Mouse (Mus musculus) large intestine, adult 2 months (tissue): ENCODE measurements at regions not wholly inside any gene's neighbourhood (a gene's known extent, or its start where the extent isn't known, plus 50 kb on each side); places are given as distances from the start of the nearest gene placed in this dataset.

Experiments
- DNase-seq: peaks from one replicate; pipeline ENCODE4 v3.0.0-alpha.2; 2012; ENCODE audit warnings: low read depth, low spot score
- WGBS: fragments of 180-500 bp; shearing (Covaris S2); methylation state at CpG from one replicate; pipeline ENCODE4 v1.1.7; 2018; 5-methylcytosine and 5-hydroxymethylcytosine counted together

GRCm38 (mm10) chr13:119117906-119118305 lies 310.5 kb upstream of the Paip1 start:
- no peak for DNase-seq
- 73% methylated on average over 3 of the region's 3 CpGs for WGBS

DNA sequence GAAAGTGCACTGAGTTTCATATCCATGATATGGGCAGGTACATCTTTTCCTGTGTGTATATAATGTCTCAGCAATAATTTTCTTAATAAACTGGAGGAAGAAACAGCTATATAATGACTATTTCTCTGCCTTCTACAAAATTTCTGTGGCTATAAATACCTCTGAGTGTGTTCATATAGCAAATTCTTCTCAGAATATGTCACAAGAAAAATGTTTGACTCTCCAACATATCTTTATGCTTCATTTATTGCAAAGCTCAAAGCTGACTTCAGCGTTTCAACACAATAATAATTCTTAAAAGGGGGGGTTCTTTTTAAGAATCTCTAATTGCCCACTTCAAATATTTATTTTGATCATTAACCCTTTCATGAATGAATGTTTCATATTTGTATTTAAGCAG lies 310.0 kb upstream of the Paip1 start:
- 65% methylated on average over 1 of the region's 1 CpGs for WGBS
- DNase-seq: no peak

- 65% methylated on average over 2 of the region's 2 CpGs for WGBS
- no peak for DNase-seq
Measured at GRCm38 (mm10) chr13:119140436-119140835, 288.0 kb upstream of the Paip1 start.

DNA sequence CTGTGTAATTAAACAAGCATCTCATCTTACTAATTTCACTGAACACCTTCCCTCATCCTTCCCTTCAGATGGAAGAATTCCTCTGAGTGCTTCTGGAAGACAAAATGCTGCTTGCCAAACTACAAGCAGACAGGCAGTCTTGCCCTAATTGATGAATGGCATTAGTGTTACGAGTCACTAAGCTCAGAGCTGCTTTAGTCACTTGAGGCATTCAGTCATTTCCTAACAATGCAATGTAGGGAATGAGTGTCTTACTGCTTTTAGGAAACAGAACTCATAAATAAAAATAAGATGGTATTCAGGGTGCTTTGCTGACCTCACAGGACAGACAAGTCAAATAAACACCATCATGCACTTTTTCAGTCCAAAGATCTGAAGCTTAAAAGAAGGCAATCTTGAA lies 285.1 kb upstream of the Paip1 start:
- 0% methylated on average over 1 of the region's 1 CpGs for WGBS
- DNase-seq: no peak

DNA sequence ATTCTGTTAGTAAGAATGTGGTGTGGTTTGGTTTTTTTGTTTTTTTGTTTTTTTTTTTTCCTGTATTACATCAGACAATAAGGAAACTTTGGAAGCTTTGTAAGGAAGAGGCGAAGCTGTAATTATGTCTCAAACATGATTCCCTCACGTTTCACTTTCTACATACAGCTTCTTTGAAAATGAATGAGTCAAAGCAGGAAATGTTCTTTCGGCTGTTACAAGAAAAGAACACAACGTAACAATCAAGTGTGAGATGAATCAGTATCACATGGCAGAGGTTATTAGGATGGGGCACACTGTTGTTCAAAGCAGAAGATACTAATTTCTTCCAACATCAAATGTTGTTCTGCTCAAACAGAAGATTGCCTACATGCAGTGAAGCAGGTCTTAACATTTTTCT lies 282.7 kb upstream of the Paip1 start:
- no peak for DNase-seq
- 63% methylated on average over 4 of the region's 4 CpGs for WGBS

GRCm38 (mm10) chr13:119147701-119148100 lies 280.7 kb upstream of the Paip1 start:
- WGBS: 77% methylated on average over 3 of the region's 3 CpGs
- no peak for DNase-seq

GRCm38 (mm10) chr13:119149141-119149540 lies 279.3 kb upstream of the Paip1 start:
- 83% methylated on average over 4 of the region's 4 CpGs for WGBS
- no peak for DNase-seq

DNA sequence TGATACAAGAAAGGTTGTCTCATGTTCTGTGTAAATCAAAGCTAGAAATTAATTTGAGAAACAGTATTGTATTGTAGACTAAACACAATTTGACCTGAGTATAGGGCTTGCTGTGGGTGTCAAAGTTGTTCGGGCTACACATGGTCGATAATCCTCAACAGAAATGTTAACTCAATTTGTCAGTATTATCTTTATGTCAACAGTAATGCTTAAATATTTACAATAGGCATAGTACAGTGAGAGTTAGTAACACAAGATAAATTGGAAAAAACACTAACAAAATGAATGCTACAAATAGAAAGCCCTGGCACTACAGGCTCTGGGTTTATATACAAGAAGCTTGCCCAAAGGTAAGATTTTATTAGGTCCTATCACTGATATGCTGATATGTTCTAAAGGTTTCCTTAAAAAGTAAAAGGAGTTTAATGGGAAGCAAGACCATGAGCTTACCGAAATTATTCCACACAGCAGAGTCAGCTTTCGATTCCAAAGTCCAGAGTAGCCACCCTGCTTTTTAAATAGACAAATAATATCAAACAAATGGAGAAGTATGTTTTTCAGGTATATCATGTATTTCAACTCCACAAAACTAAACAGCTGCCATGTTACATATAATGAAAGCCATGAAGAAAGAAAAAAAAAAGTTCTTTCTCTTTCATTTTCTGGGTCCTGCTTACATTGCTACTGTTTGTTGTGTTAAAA lies 277.4 kb upstream of the Paip1 start:
- DNase-seq: no peak
- WGBS: 60% methylated on average over 4 of the region's 4 CpGs

DNA sequence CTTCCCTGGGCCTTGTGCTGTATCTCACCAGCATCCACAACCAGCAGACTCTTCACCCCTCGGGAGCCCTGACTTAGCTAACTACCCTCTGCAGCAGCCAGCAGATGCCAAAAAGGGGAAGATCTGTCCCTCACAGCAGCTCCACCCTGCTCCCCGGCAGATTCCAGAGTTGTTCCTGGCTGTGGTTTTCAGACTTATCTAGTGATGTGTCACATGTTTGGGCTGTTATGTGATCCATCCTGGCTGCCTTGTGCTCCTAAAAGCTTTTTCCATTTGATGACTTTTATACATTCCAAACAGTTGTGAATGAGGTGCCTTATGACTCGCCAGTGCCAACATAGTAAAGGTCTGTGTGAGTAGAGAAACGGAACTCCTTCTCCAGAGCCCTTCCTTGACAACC lies 250.6 kb upstream of the Paip1 start:
- DNase-seq: no peak
- WGBS: 48% methylated on average over 4 of the region's 4 CpGs

DNA sequence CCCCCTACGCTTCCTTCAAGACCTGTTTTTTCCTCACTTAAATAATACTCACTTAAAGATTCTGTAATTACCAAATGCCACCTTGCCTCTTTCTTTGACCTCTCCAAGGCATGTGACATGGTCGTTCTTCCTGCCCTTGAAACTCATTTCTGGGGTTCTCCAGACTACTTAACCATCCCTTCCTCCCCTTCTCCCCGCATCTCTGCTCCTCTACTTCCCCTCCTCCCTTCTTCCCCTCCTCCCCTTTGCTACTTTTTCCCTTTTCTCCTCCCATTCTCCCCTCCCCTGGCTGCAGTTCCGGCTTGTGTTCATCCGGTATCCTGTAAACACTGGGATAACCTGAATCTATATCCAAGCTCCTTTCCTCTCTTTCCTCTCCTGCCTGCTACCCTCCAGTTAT lies 250.2 kb upstream of the Paip1 start:
- WGBS: 73% methylated on average over 5 of the region's 5 CpGs
- no peak for DNase-seq

- 10% methylated on average over 1 of the region's 1 CpGs for WGBS
Measured at GRCm38 (mm10) chr13:119179157-119179920, 249.1 kb upstream of the Paip1 start.

DNA sequence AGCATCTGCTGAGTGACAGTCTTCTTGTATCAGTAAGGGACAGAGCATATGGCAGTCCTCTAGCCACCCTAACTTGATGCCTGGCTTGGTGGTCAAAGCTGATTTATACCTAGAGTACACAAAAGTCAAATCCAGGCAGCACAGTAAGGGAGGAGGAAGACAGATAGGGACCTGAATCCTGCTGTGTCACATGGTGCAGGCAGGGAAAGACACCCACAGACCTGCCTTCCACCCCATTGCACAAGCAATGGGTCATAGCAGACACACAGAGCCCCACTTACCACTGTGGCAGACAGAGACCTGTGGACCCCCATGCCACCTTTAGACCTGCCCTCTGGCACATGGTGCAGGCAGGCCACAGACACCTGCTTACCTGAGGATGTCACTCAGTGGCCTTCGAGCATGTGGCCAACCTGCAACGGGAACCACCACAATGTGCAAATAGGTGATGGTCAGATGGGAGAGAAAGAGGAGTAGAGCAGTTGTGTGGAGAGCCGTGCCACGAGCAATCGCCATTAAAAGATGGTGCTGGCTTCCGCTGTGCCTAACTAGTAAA lies 244.0 kb upstream of the Paip1 start:
- 94% methylated on average over 6 of the region's 6 CpGs for WGBS
- DNase-seq: no peak

More at GRCm38 (mm10) chr13:119179157-119179920, 249.1 kb upstream of the Paip1 start:
- DNase-seq: no peak

DNA sequence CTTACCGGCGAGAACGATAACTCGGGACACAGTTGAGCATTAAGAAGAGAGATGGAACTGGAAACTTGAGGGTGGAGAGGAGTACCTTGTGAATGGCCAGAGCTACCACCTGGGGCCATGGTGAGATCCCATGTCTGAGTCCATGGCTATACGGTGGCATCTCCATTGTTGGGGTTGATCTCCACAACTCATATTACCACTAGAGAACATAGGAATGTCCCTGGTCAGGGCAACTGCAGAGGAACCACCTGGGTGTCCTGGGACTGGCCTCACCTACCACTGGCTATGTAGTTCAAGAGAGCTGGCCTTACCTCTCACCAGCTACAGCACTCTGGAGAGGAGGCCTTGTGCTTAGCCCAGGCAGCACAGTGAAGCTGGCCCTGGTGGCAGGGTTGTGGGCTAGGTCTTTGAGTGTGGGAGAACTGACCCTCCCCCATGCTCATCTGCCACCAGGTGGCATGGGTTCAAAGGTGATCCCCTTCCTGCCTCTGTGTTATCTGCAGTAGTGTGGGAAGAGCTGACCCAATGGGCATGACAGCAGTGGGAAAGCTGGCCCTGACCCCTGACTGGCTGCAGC lies 242.7 kb upstream of the Paip1 start:
- DNase-seq: no peak
- WGBS: 93% methylated on average over 5 of the region's 5 CpGs

GRCm38 (mm10) chr13:119231556-119231955 lies 196.8 kb upstream of the Paip1 start:
- DNase-seq: no peak
- WGBS: 76% methylated on average over 11 of the region's 11 CpGs

DNA sequence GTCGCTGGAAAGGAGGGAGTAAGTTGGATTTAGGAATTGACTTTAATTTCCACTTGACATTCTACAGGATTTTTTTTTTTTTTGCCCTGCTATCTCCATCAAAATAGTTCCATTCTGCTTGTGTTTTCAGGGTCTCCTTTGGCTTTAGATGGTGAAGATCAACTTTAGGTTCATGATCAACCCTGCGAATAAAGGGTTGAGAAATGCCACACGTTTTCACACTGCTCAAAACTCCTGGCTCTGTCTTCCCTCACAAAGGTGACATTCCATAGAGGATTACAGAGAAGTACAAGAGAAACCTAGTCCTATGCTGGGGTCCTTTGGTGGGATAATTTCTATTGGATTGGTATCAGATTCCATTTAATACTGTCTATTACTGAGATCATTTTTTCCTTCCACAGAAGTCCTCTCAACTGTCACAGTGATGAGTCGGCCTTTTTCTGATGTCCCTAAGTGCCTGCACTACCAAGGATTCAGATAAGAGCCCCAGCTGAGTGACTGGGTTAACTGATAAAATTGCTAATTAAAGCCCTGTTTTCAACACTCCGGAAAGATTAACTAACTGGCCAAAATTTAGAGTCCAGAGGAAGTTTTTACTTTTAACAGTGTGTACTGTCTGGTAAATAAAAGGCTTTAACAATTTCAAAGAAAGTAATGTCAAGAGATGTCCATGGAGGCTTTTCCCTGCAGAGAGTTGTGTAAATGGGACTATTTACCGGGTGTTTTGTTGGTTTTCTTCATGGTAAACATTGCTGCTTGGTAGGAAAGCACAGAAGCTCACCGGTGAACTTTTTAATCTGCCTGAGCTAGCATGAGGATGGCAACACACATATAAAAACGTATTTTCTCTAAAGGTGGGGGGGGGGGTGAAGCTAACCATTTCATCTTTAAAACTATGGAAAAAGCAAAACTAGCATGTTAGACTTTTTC lies 196.0 kb upstream of the Paip1 start:
- whole genome bisulfite sequencing: 56% methylated on average over 8 of the region's 8 CpGs
- no peak for DNase-seq

DNA sequence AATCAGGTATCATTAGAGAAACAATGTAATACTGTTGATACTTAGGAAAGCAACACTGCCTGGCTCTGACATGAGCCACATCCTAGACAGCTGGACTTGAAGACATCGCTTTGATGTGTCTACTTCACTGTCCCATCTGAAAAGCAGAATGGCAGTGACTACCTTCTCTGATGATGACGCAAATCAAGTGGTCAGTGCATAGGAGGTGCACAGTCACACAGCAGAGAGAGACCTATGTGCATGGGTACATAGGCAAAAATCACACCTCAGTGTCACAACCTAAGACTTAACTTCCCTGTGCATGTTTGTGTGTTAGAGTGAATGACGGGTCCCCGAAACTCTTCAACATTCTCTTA lies 195.4 kb upstream of the Paip1 start:
- 81% methylated on average over 4 of the region's 4 CpGs for WGBS
- no peak for DNase-seq

DNA sequence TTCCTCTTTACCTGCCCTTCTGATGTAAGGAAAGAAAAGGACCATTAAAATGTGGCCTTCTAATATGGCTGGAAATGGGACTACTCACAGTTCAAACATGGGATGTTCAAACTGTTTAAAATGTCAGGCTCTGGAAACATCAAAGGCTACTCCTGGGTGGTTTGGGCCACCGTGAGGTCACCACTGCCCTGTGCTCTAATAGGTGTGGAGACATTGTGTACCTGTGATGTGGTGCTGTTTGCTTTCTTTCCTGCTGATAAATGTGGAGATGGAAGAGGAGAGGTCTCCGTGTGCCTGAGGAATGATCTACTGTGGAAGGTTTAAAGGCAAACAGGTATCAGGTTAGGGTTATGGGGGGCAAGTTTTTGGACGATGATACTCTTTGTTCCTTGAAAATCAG lies 194.5 kb upstream of the Paip1 start:
- WGBS: 34% methylated on average over 3 of the region's 3 CpGs
- DNase-seq: no peak

- no peak for DNase-seq
- WGBS: 63% methylated on average over 3 of the region's 3 CpGs
Measured at GRCm38 (mm10) chr13:119242358-119242757, 186.0 kb upstream of the Paip1 start.

- DNase-seq: no peak
- 79% methylated on average over 2 of the region's 2 CpGs for WGBS
Measured at GRCm38 (mm10) chr13:119247101-119247500, 181.3 kb upstream of the Paip1 start.

DNA sequence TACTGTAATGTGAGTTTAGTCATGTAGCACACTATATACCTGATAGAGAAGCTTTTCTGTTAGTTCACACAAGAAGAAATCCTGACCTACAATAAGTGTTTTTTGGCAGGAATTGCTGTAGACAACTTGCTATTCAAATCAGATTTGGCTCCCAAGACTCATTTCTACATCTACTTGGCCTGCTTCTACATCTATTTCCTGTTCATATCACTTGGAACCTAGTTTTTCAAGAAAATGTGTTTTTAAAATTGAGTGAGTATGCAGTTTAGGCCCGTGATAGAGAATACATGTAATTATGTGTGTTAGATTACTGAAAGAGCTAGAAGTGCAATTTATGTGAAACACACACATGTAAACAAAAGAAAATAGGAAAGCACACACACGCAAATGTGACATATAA lies 176.4 kb upstream of the Paip1 start:
- 76% methylated on average over 2 of the region's 2 CpGs for WGBS
- no peak for DNase-seq
